Mouse (Mus musculus): ENCODE results near the gene Gns. TPM values are rescaled to one million over a fixed set of nuclear protein-coding genes. Genes with fewer than 3 reads are reported as not detected.

The Gns gene
- polyA plus RNA-seq, 1 experiment = 47.2 TPM

GRCm38 (mm10) chr10:121432041-121432634 is 67.2 kb downstream of the Gns start:
- Histone ChIP-seq H3K36me3 (ENCODE audit: control insufficient read depth, insufficient read depth) (no peaks in the 10 kb centered on the region), H3K4me3 (ENCODE audit: insufficient read depth, poor library complexity, severe bottlenecking) (no peak overlapping the region), H3K27me3 (ENCODE audit: control insufficient read depth, insufficient read depth, insufficient read length) (no peaks in the 10 kb centered on the region), H3K79me2 (ENCODE audit: control insufficient read depth, insufficient read depth) (no peaks in the 10 kb centered on the region), H3K79me3 (ENCODE audit: low read depth) (peaks cover 2% of the 10 kb centered on the region), H3ac (ENCODE audit: control insufficient read depth, insufficient read length, low read depth) (no peak overlapping the region)
- TF ChIP-seq CEBPB (IDR thresholded peaks at IDR 0.05; ENCODE audit: low read depth) (no peak), MYOG (IDR thresholded peaks at IDR 0.05; ENCODE audit: control insufficient read depth, extremely low read depth, insufficient read length) (no peak), FOSL1 (IDR thresholded peaks at IDR 0.05; ENCODE audit: insufficient read depth, low read length, poor library complexity, severe bottlenecking) (no peak), USF1 (IDR thresholded peaks at IDR 0.05; ENCODE audit: low read depth) (no peak), MAX (IDR thresholded peaks at IDR 0.05) (no peak), CTCF (IDR thresholded peaks at IDR 0.05; ENCODE audit: control insufficient read depth, insufficient read depth, insufficient read length) (no peak), MYOD1 (IDR thresholded peaks at IDR 0.05; ENCODE audit: control insufficient read depth, insufficient read length, low read depth) (no peak)

- no peaks in the 10 kb centered on the region for H3K79me2 ChIP-seq (ENCODE audit: control insufficient read depth, insufficient read depth)
- H3K36me3 ChIP-seq (ENCODE audit: control insufficient read depth, insufficient read depth) = no peaks in the 10 kb centered on the region
- H3K4me3 ChIP-seq (ENCODE audit: insufficient read depth, poor library complexity, severe bottlenecking) = no peak overlapping the region
- H3K79me3 ChIP-seq (ENCODE audit: low read depth) = peaks cover 2% of the 10 kb centered on the region
- TF ChIP-seq MYOG (IDR thresholded peaks at IDR 0.05; ENCODE audit: control insufficient read depth, extremely low read depth, insufficient read length) (no peak), MAX (IDR thresholded peaks at IDR 0.05) (no peak), FOSL1 (IDR thresholded peaks at IDR 0.05; ENCODE audit: insufficient read depth, low read length, poor library complexity, severe bottlenecking) (no peak), MYOD1 (IDR thresholded peaks at IDR 0.05; ENCODE audit: control insufficient read depth, insufficient read length, low read depth) (no peak), CTCF (IDR thresholded peaks at IDR 0.05; ENCODE audit: control insufficient read depth, insufficient read depth, insufficient read length) (no peak), CEBPB (IDR thresholded peaks at IDR 0.05; ENCODE audit: low read depth) (no peak), USF1 (IDR thresholded peaks at IDR 0.05; ENCODE audit: low read depth) (no peak)
- H3K27me3 ChIP-seq (ENCODE audit: control insufficient read depth, insufficient read depth, insufficient read length) = no peaks in the 10 kb centered on the region
- no peak overlapping the region for H3ac ChIP-seq (ENCODE audit: control insufficient read depth, insufficient read length, low read depth)
Measured at GRCm38 (mm10) chr10:121432635-121433280, 67.9 kb downstream of the Gns start.

GRCm38 (mm10) chr10:121434441-121435103 is 69.7 kb downstream of the Gns start:
- Histone ChIP-seq H3K79me2 (ENCODE audit: control insufficient read depth, insufficient read depth) (no peaks in the 10 kb centered on the region), H3ac (ENCODE audit: control insufficient read depth, insufficient read length, low read depth) (no peak overlapping the region), H3K79me3 (ENCODE audit: low read depth) (peaks cover 2% of the 10 kb centered on the region), H3K27me3 (ENCODE audit: control insufficient read depth, insufficient read depth, insufficient read length) (no peaks in the 10 kb centered on the region), H3K36me3 (ENCODE audit: control insufficient read depth, insufficient read depth) (no peaks in the 10 kb centered on the region), H3K4me3 (ENCODE audit: insufficient read depth, poor library complexity, severe bottlenecking) (no peak overlapping the region)
- TF ChIP-seq MYOG (IDR thresholded peaks at IDR 0.05; ENCODE audit: control insufficient read depth, extremely low read depth, insufficient read length) (no peak), FOSL1 (IDR thresholded peaks at IDR 0.05; ENCODE audit: insufficient read depth, low read length, poor library complexity, severe bottlenecking) (no peak), USF1 (IDR thresholded peaks at IDR 0.05; ENCODE audit: low read depth) (no peak), MYOD1 (IDR thresholded peaks at IDR 0.05; ENCODE audit: control insufficient read depth, insufficient read length, low read depth) (no peak), MAX (IDR thresholded peaks at IDR 0.05) (no peak), CTCF (IDR thresholded peaks at IDR 0.05; ENCODE audit: control insufficient read depth, insufficient read depth, insufficient read length) (no peak), CEBPB (IDR thresholded peaks at IDR 0.05; ENCODE audit: low read depth) (no peak)

GRCm38 (mm10) chr10:121435546-121436257 is 70.8 kb downstream of the Gns start:
- no peak overlapping the region for H3ac ChIP-seq (ENCODE audit: control insufficient read depth, insufficient read length, low read depth)
- no peaks in the 10 kb centered on the region for H3K36me3 ChIP-seq (ENCODE audit: control insufficient read depth, insufficient read depth)
- peaks cover 2% of the 10 kb centered on the region for H3K79me3 ChIP-seq (ENCODE audit: low read depth)
- H3K4me3 ChIP-seq (ENCODE audit: insufficient read depth, poor library complexity, severe bottlenecking) = no peak overlapping the region
- H3K27me3 ChIP-seq (ENCODE audit: control insufficient read depth, insufficient read depth, insufficient read length) = no peaks in the 10 kb centered on the region
- H3K79me2 ChIP-seq (ENCODE audit: control insufficient read depth, insufficient read depth) = no peaks in the 10 kb centered on the region
- TF ChIP-seq CTCF (IDR thresholded peaks at IDR 0.05; ENCODE audit: control insufficient read depth, insufficient read depth, insufficient read length) = no peak
- no peak for TF ChIP-seq MAX (IDR thresholded peaks at IDR 0.05)

GRCm38 (mm10) chr10:121436258-121436645 is 71.4 kb downstream of the Gns start:
- Histone ChIP-seq H3K4me3 (ENCODE audit: insufficient read depth, poor library complexity, severe bottlenecking) (no peak overlapping the region), H3K36me3 (ENCODE audit: control insufficient read depth, insufficient read depth) (no peaks in the 10 kb centered on the region), H3K27me3 (ENCODE audit: control insufficient read depth, insufficient read depth, insufficient read length) (no peaks in the 10 kb centered on the region), H3ac (ENCODE audit: control insufficient read depth, insufficient read length, low read depth) (no peak overlapping the region), H3K79me3 (ENCODE audit: low read depth) (no peaks in the 10 kb centered on the region), H3K79me2 (ENCODE audit: control insufficient read depth, insufficient read depth) (no peaks in the 10 kb centered on the region)
- TF ChIP-seq CEBPB (IDR thresholded peaks at IDR 0.05; ENCODE audit: low read depth) (no peak), USF1 (IDR thresholded peaks at IDR 0.05; ENCODE audit: low read depth) (no peak), MYOG (IDR thresholded peaks at IDR 0.05; ENCODE audit: control insufficient read depth, extremely low read depth, insufficient read length) (no peak), CTCF (IDR thresholded peaks at IDR 0.05; ENCODE audit: control insufficient read depth, insufficient read depth, insufficient read length) (no peak)
